Mouse (Mus musculus) frontal cortex, postnatal 14 days (tissue): ENCODE data around the gene Flt3.
A peak's percentile ranks its signal among the peaks of the same experiment; 100 is the strongest.

Experiments
- DNase-seq, 2 experiments: peaks; one replicate each; pipeline ENCODE4 v3.0.0; 2022; ENCODE audit warnings: low spot score in 2 of 2

Gene Flt3

GRCm38 (mm10) chr5:147312830-147313685 lies 87.2 kb downstream of the Flt3 start:
- no peak for DNase-seq

GRCm38 (mm10) chr5:147309786-147310185 lies 90.5 kb downstream of the Flt3 start:
- DNase-seq: no peak

- DNase-seq: no peak
These were observed 91.8 kb downstream of the Flt3 start for GRCm38 (mm10) chr5:147308451-147308850.

- DNase-seq: no peak
These were observed 92.9 kb downstream of the Flt3 start for GRCm38 (mm10) chr5:147307398-147307785.

GRCm38 (mm10) chr5:147306638-147307397 lies 93.5 kb downstream of the Flt3 start, which contains the start of gene Cdx2:
Cdx2 (minus strand) TSS chr5:147307270.
- no peak for DNase-seq

GRCm38 (mm10) chr5:147305856-147306637 lies 94.2 kb downstream of the Flt3 start:
- no peak for DNase-seq

- DNase-seq: no peak
These were observed 95.1 kb downstream of the Flt3 start for GRCm38 (mm10) chr5:147305166-147305565.

GRCm38 (mm10) chr5:147304276-147305155 lies 95.8 kb downstream of the Flt3 start:
- DNase-seq: no peak

- no peak for DNase-seq
These were observed 97.4 kb downstream of the Flt3 start for GRCm38 (mm10) chr5:147302746-147303400.

GRCm38 (mm10) chr5:147302141-147302540 lies 98.1 kb downstream of the Flt3 start:
- no peak for DNase-seq

- DNase-seq: no peak
These were observed 98.6 kb downstream of the Flt3 start for GRCm38 (mm10) chr5:147301781-147302070.

- DNase-seq: no peak
These were observed 99.1 kb downstream of the Flt3 start for GRCm38 (mm10) chr5:147300917-147301780.

GRCm38 (mm10) chr5:147300001-147300363 lies 100.3 kb downstream of the Flt3 start:
- DNase-seq: no peak

- DNase-seq: no peak
These were observed 100.9 kb downstream of the Flt3 start for GRCm38 (mm10) chr5:147299255-147300000.

- no peak for DNase-seq
These were observed 103.0 kb downstream of the Flt3 start for GRCm38 (mm10) chr5:147297249-147297648.

- no peak for DNase-seq
These were observed 106.2 kb downstream of the Flt3 start for GRCm38 (mm10) chr5:147294121-147294520.

- DNase-seq: peak in 1 of 2 experiments; percentile 38
These were observed 107.0 kb downstream of the Flt3 start for GRCm38 (mm10) chr5:147293127-147293910.

- DNase-seq: no peak
These were observed 107.7 kb downstream of the Flt3 start for GRCm38 (mm10) chr5:147292506-147293120.
